Mouse (Mus musculus): ENCODE measurements around the gene Snx6. TPM values are rescaled to one million over a fixed set of nuclear protein-coding genes. Genes with fewer than 3 reads are reported as not detected.
"Not testable (repeated sequence)": the region's sequence is repeated elsewhere in the genome, so short reads cannot be mapped to it uniquely, and the experiment has no call there.

Gene Snx6
- 191 and 192 TPM in 2 replicates for polyA plus RNA-seq (2015; fragmentation: Nextera tagmentation; extraction: Ambion mirVana)

GRCm38 (mm10) chr12:54795153-54795998 lies at the start of gene Snx6:
Gene Snx6, minus strand, starts transcription at chr12:54795703.
- Histone ChIP-seq H3K27ac (ENCODE audit: low read length) (peak within 1 kb of the TSS; percentile 88), H3K4me2 (replicated peaks; ENCODE audit: low read depth, low read length) (peak within 1 kb of the TSS; percentile 71), H3K9me3 (ENCODE audit: low read length) (no peaks in the 10 kb centered on the region), H3K4me3 (ENCODE audit: low read length) (peak within 1 kb of the TSS; percentile 99), H3K36me3 (ENCODE audit: insufficient read depth, low read length) (no peaks in the 10 kb centered on the region), H3K27me3 (ENCODE audit: insufficient read depth, low read length) (no peaks in the 10 kb centered on the region), H3K4me1 (ENCODE audit: insufficient read depth, low read length) (peaks cover 20% of the 10 kb centered on the region), H3K9ac (replicated peaks; ENCODE audit: low read length) (peak within 1 kb of the TSS; percentile 100)
- ATAC-seq (ENCODE audit: low FRiP score, low TSS enrichment): peak; percentile 93
- under 1% methylated on average over 64 of the region's 76 CpGs for WGBS

GRCm38 (mm10) chr12:54844415-54844814 lies 48.9 kb upstream of the Snx6 start:
- Histone ChIP-seq H3K4me3 (ENCODE audit: low read length) (no peak overlapping the region), H3K4me1 (ENCODE audit: insufficient read depth, low read length) (no peaks in the 10 kb centered on the region), H3K9ac (replicated peaks; ENCODE audit: low read length) (no peak overlapping the region), H3K9me3 (ENCODE audit: low read length) (no peaks in the 10 kb centered on the region), H3K4me2 (replicated peaks; ENCODE audit: low read depth, low read length) (no peak overlapping the region), H3K36me3 (ENCODE audit: insufficient read depth, low read length) (no peaks in the 10 kb centered on the region), H3K27ac (ENCODE audit: low read length) (no peak overlapping the region), H3K27me3 (ENCODE audit: insufficient read depth, low read length) (no peaks in the 10 kb centered on the region)
- ATAC-seq (ENCODE audit: low FRiP score, low TSS enrichment): no peak

- Histone ChIP-seq H3K27ac (ENCODE audit: low read length) (no peak overlapping the region), H3K4me2 (replicated peaks; ENCODE audit: low read depth, low read length) (no peak overlapping the region), H3K9me3 (ENCODE audit: low read length) (no peaks in the 10 kb centered on the region), H3K27me3 (ENCODE audit: insufficient read depth, low read length) (no peaks in the 10 kb centered on the region), H3K9ac (replicated peaks; ENCODE audit: low read length) (no peak overlapping the region), H3K36me3 (ENCODE audit: insufficient read depth, low read length) (no peaks in the 10 kb centered on the region), H3K4me1 (ENCODE audit: insufficient read depth, low read length) (no peaks in the 10 kb centered on the region), H3K4me3 (ENCODE audit: low read length) (no peak overlapping the region)
- ATAC-seq (ENCODE audit: low FRiP score, low TSS enrichment): no peak
- 97% methylated on average over 1 of the region's 1 CpGs for WGBS
Observed at GRCm38 (mm10) chr12:54841576-54841975, 46.1 kb upstream of the Snx6 start.

GRCm38 (mm10) chr12:54839815-54840214 lies 44.3 kb upstream of the Snx6 start:
- Histone ChIP-seq H3K4me1 (ENCODE audit: insufficient read depth, low read length) (peaks cover 4% of the 10 kb centered on the region; the same call in 1 of the 2 replicates), H3K9ac (replicated peaks; ENCODE audit: low read length) (no peak overlapping the region), H3K27ac (ENCODE audit: low read length) (no peak overlapping the region), H3K9me3 (ENCODE audit: low read length) (no peaks in the 10 kb centered on the region), H3K4me3 (ENCODE audit: low read length) (no peak overlapping the region), H3K27me3 (ENCODE audit: insufficient read depth, low read length) (no peaks in the 10 kb centered on the region), H3K36me3 (ENCODE audit: insufficient read depth, low read length) (no peaks in the 10 kb centered on the region), H3K4me2 (replicated peaks; ENCODE audit: low read depth, low read length) (no peak overlapping the region)
- 81% methylated on average over 2 of the region's 2 CpGs for WGBS
- ATAC-seq (ENCODE audit: low FRiP score, low TSS enrichment): no peak

- Histone ChIP-seq H3K4me3 (ENCODE audit: low read length) (no peak overlapping the region), H3K4me1 (ENCODE audit: insufficient read depth, low read length) (peaks cover 4% of the 10 kb centered on the region; the same call in 1 of the 2 replicates), H3K36me3 (ENCODE audit: insufficient read depth, low read length) (no peaks in the 10 kb centered on the region), H3K9me3 (ENCODE audit: low read length) (no peaks in the 10 kb centered on the region), H3K9ac (replicated peaks; ENCODE audit: low read length) (no peak overlapping the region), H3K27me3 (ENCODE audit: insufficient read depth, low read length) (no peaks in the 10 kb centered on the region), H3K4me2 (replicated peaks; ENCODE audit: low read depth, low read length) (no peak overlapping the region), H3K27ac (ENCODE audit: low read length) (no peak overlapping the region)
- no peak for ATAC-seq (ENCODE audit: low FRiP score, low TSS enrichment)
Observed at GRCm38 (mm10) chr12:54838931-54839330, 43.4 kb upstream of the Snx6 start.

GRCm38 (mm10) chr12:54835608-54836570 lies 40.4 kb upstream of the Snx6 start:
- Histone ChIP-seq H3K4me3 (ENCODE audit: low read length) (peak overlapping the region; percentile 46; the same call in 1 of the 2 replicates), H3K4me2 (replicated peaks; ENCODE audit: low read depth, low read length) (no peak overlapping the region; the same call in 1 of the 2 replicates), H3K36me3 (ENCODE audit: insufficient read depth, low read length) (no peaks in the 10 kb centered on the region), H3K9me3 (ENCODE audit: low read length) (no peaks in the 10 kb centered on the region), H3K27me3 (ENCODE audit: insufficient read depth, low read length) (no peaks in the 10 kb centered on the region), H3K9ac (replicated peaks; ENCODE audit: low read length) (peak overlapping the region; percentile 59; the same call in 1 of the 2 replicates), H3K27ac (ENCODE audit: low read length) (peak overlapping the region; percentile 81; the same call in 1 of the 2 replicates), H3K4me1 (ENCODE audit: insufficient read depth, low read length) (peaks cover 4% of the 10 kb centered on the region; the same call in 1 of the 2 replicates)
- ATAC-seq (ENCODE audit: low FRiP score, low TSS enrichment): no peak
- 78% methylated on average over 17 of the region's 18 CpGs for WGBS

- Histone ChIP-seq H3K27ac (ENCODE audit: low read length) (peak overlapping the region; percentile 81), H3K36me3 (ENCODE audit: insufficient read depth, low read length) (no peaks in the 10 kb centered on the region), H3K9ac (replicated peaks; ENCODE audit: low read length) (peak overlapping the region; percentile 59), H3K4me2 (replicated peaks; ENCODE audit: low read depth, low read length) (peak overlapping the region; percentile 59), H3K9me3 (ENCODE audit: low read length) (no peaks in the 10 kb centered on the region), H3K27me3 (ENCODE audit: insufficient read depth, low read length) (no peaks in the 10 kb centered on the region), H3K4me1 (ENCODE audit: insufficient read depth, low read length) (peaks cover 4% of the 10 kb centered on the region; the same call in 1 of the 2 replicates), H3K4me3 (ENCODE audit: low read length) (peak overlapping the region; percentile 46)
- ATAC-seq (ENCODE audit: low FRiP score, low TSS enrichment): peak; percentile 94
- 6% methylated on average over 11 of the region's 11 CpGs for WGBS
Observed at GRCm38 (mm10) chr12:54834925-54835447, 39.5 kb upstream of the Snx6 start.

GRCm38 (mm10) chr12:54833856-54834399 lies 38.4 kb upstream of the Snx6 start:
- Histone ChIP-seq H3K9me3 (ENCODE audit: low read length) (no peaks in the 10 kb centered on the region), H3K9ac (replicated peaks; ENCODE audit: low read length) (no peak overlapping the region), H3K4me1 (ENCODE audit: insufficient read depth, low read length) (peaks cover 4% of the 10 kb centered on the region; the same call in 1 of the 2 replicates), H3K27me3 (ENCODE audit: insufficient read depth, low read length) (no peaks in the 10 kb centered on the region), H3K4me2 (replicated peaks; ENCODE audit: low read depth, low read length) (no peak overlapping the region), H3K4me3 (ENCODE audit: low read length) (no peak overlapping the region), H3K27ac (ENCODE audit: low read length) (no peak overlapping the region), H3K36me3 (ENCODE audit: insufficient read depth, low read length) (no peaks in the 10 kb centered on the region)
- ATAC-seq (ENCODE audit: low FRiP score, low TSS enrichment): no peak
- WGBS: 66% methylated on average over 9 of the region's 9 CpGs

GRCm38 (mm10) chr12:54831927-54832326 lies 36.4 kb upstream of the Snx6 start:
- ATAC-seq (ENCODE audit: low FRiP score, low TSS enrichment); H3K9ac ChIP-seq (replicated peaks; ENCODE audit: low read length); H3K4me2 ChIP-seq (replicated peaks; ENCODE audit: low read depth, low read length); H3K4me3 ChIP-seq (ENCODE audit: low read length); H3K36me3 ChIP-seq (ENCODE audit: insufficient read depth, low read length); H3K4me1 ChIP-seq (ENCODE audit: insufficient read depth, low read length); H3K27ac ChIP-seq (ENCODE audit: low read length); H3K27me3 ChIP-seq (ENCODE audit: insufficient read depth, low read length); H3K9me3 ChIP-seq (ENCODE audit: low read length): not testable (repeated sequence)
- WGBS: 70% methylated on average over 1 of the region's 1 CpGs
